Mouse (Mus musculus) ES-Bruce4 (cell line): ENCODE results near the gene Maml2.

ENCODE experiments used
- CTCF ChIP-seq: IDR thresholded peaks from one replicate; pipeline ENCODE4 v1.8.1; 2011; ENCODE audit warnings: low read depth, low read length
- EP300 ChIP-seq: IDR thresholded peaks from 2 replicates; pipeline ENCODE4 v1.6.1; 2011; ENCODE audit warnings: low read depth, low read length; ENCODE audit not compliant: insufficient read depth

- TF ChIP-seq EP300: 0 out of 2 replicates have a peak, but pooled peaks have one; percentile 46
- TF ChIP-seq CTCF: no peak
These were observed 200.1 kb downstream of the Maml2 start for GRCm38 (mm10) chr9:13497690-13498333.
